Mouse (Mus musculus): Measurements from ENCODE around the gene Scyl2. TPM values are rescaled to one million over a fixed set of nuclear protein-coding genes. Genes with fewer than 3 reads are reported as not detected.
"Not testable (repeated sequence)": the region's sequence is repeated elsewhere in the genome, so short reads cannot be mapped to it uniquely, and the experiment has no call there.

Gene Scyl2
- polyA plus RNA-seq, 1 experiment: 21.3 TPM

DNA sequence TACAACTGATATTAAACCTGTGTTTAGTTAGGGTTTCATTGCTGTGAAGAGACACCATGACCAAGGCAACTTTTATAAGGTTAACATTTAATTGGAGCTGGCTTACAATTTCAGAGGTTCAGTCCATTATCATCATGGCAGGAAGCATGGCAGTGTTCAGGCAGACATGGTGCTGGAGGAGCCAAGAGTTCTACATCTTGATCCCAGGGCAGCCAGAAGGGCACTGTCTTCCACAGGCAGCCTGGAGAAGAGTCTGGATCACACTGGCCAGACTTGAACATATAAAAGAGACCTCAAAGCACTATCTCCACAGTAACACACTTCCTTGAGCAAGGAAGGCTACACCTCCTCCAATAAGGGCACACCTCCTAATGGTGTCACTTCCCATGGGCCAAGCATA, 34.2 kb upstream of the Scyl2 start:
- H3K27me3 ChIP-seq (replicated peaks; ENCODE audit: control insufficient read depth, insufficient read depth, low read length): no peaks in the 10 kb centered on the region
- H3K27ac ChIP-seq (ENCODE audit: insufficient read depth, low read depth, low read length): peak overlapping the region; percentile 99
- H3K4me3 ChIP-seq (ENCODE audit: insufficient read depth, low read depth, low read length): no peak overlapping the region
- peak; percentile 38 for DNase-seq
- H3K4me1 ChIP-seq (ENCODE audit: control insufficient read depth, insufficient read depth, low read length): peaks cover 16% of the 10 kb centered on the region
- H3K36me3 ChIP-seq (ENCODE audit: control insufficient read depth, insufficient read depth, low read length): peaks cover 3% of the 10 kb centered on the region
- no peak for TF ChIP-seq CTCF (conservative IDR thresholded peaks at IDR 0.05; ENCODE audit: insufficient read depth, insufficient read length, low read depth, low read length)
- TF ChIP-seq POLR2A (IDR thresholded peaks at IDR 0.05; ENCODE audit: low read depth, low read length): no peak

DNA sequence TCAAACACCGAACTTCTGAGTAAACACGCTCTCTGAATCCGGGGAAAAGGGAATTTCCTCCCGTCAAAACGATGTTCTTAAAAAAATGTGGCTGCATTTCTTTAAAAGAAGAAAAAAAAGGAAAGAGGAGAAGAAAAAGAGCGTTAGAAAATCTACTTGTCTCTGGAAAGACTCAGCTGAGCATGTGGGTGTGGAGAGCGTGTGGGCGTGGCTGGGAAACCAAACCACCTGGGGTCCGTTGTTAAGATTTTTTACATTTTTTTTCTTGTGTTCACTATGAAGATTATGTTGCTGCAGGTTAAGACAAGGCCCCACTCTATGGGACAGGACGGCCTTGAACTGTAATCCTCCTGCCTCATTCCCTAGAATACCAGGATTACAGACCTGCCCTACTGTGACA, 28.8 kb upstream of the Scyl2 start:
- no peak for DNase-seq
- no peaks in the 10 kb centered on the region for H3K4me1 ChIP-seq (ENCODE audit: control insufficient read depth, insufficient read depth, low read length)
- peaks cover 8% of the 10 kb centered on the region for H3K36me3 ChIP-seq (ENCODE audit: control insufficient read depth, insufficient read depth, low read length)
- no peak overlapping the region for H3K4me3 ChIP-seq (ENCODE audit: insufficient read depth, low read depth, low read length)
- WGBS: 86% methylated on average over 10 of the region's 10 CpGs
- no peak overlapping the region for H3K27ac ChIP-seq (ENCODE audit: insufficient read depth, low read depth, low read length)
- no peaks in the 10 kb centered on the region for H3K27me3 ChIP-seq (replicated peaks; ENCODE audit: control insufficient read depth, insufficient read depth, low read length)
- TF ChIP-seq CTCF (conservative IDR thresholded peaks at IDR 0.05; ENCODE audit: insufficient read depth, insufficient read length, low read depth, low read length) (no peak), POLR2A (IDR thresholded peaks at IDR 0.05; ENCODE audit: low read depth, low read length) (no peak)

DNA sequence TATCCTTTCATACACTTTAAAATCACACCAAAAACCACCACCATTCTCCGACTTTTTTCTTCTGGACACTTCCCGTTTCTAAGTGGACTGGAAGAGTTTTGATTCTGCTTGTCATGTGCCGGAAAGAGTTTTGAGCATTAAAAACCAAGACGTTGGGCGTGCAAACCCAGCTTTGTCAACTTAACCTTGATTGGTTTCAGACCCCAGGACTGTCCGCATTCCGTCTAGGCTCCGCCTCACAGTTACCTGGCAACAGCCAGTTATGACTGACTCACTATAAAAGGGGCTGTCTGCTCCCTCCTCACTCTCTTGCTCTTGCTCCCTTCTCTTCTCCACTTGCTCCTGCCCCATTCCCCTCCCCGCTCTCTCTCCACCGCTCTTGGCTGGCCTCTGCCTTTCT, 22.6 kb upstream of the Scyl2 start:
- no peak for DNase-seq
- Histone ChIP-seq H3K4me3 (ENCODE audit: insufficient read depth, low read depth, low read length) (0 out of 2 replicates have a peak overlapping the region, but pooled peaks have one; percentile 25), H3K27ac (ENCODE audit: insufficient read depth, low read depth, low read length) (no peak overlapping the region), H3K36me3 (ENCODE audit: control insufficient read depth, insufficient read depth, low read length) (no peaks in the 10 kb centered on the region; the same call in 1 of the 2 replicates), H3K27me3 (replicated peaks; ENCODE audit: control insufficient read depth, insufficient read depth, low read length) (no peaks in the 10 kb centered on the region), H3K4me1 (ENCODE audit: control insufficient read depth, insufficient read depth, low read length) (peaks cover 3% of the 10 kb centered on the region; the same call in 1 of the 2 replicates)
- TF ChIP-seq POLR2A (IDR thresholded peaks at IDR 0.05; ENCODE audit: low read depth, low read length): no peak
- TF ChIP-seq CTCF (conservative IDR thresholded peaks at IDR 0.05; ENCODE audit: insufficient read depth, insufficient read length, low read depth, low read length): no peak
- WGBS: 35% methylated on average over 10 of the region's 10 CpGs

DNA sequence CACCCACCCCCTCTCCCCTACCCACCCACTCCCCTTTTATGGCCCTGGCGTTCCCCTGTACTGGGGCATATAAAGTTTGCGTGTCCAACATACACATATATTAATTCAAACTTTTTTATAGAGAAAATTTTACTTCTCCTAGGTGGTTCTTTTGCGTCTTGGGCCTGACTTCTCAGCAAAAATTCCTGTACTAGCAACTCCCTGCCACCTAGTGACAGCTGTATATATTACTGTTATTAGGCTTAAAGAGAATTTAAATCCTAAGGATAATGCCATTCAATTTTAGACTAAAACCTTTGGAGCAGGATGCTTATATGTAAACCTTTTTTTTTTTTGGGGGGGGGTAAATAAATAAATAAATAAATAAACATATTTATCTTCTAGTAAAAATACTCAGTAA, 21.3 kb upstream of the Scyl2 start:
- Histone ChIP-seq H3K4me1 (ENCODE audit: control insufficient read depth, insufficient read depth, low read length) (peaks cover 3% of the 10 kb centered on the region; the same call in 1 of the 2 replicates), H3K27ac (ENCODE audit: insufficient read depth, low read depth, low read length) (no peak overlapping the region), H3K4me3 (ENCODE audit: insufficient read depth, low read depth, low read length) (no peak overlapping the region), H3K36me3 (ENCODE audit: control insufficient read depth, insufficient read depth, low read length) (no peaks in the 10 kb centered on the region), H3K27me3 (replicated peaks; ENCODE audit: control insufficient read depth, insufficient read depth, low read length) (no peaks in the 10 kb centered on the region)
- DNase-seq: no peak
- TF ChIP-seq CTCF (conservative IDR thresholded peaks at IDR 0.05; ENCODE audit: insufficient read depth, insufficient read length, low read depth, low read length) (no peak), POLR2A (IDR thresholded peaks at IDR 0.05; ENCODE audit: low read depth, low read length) (no peak)
- 75% methylated on average over 3 of the region's 3 CpGs for WGBS

DNA sequence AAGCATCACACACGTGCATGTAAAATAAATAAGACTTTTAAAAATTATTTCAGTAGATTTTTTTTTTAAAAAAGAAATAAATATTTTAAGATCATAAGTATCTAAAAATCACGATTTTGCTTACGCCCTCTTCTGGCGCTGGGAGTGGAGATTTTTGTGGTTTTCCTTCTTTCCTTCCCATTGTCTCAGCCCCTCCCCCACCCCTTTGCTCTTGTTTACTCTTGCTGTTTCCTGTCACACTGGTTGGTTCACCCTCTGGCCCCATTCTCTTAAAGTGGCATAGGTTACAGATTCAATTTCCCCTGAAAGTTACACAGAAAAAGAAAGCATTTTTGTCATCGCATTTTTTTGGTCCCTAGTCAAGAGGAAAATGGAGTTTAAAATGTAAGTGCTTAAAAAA, 17.0 kb upstream of the Scyl2 start:
- H3K4me3 ChIP-seq (ENCODE audit: insufficient read depth, low read depth, low read length): no peak overlapping the region
- H3K27me3 ChIP-seq (replicated peaks; ENCODE audit: control insufficient read depth, insufficient read depth, low read length): no peaks in the 10 kb centered on the region
- WGBS: 45% methylated on average over 5 of the region's 5 CpGs
- H3K27ac ChIP-seq (ENCODE audit: insufficient read depth, low read depth, low read length): no peak overlapping the region
- no peaks in the 10 kb centered on the region for H3K36me3 ChIP-seq (ENCODE audit: control insufficient read depth, insufficient read depth, low read length)
- peak; percentile 8 for DNase-seq
- TF ChIP-seq CTCF (conservative IDR thresholded peaks at IDR 0.05; ENCODE audit: insufficient read depth, insufficient read length, low read depth, low read length) (no peak), POLR2A (IDR thresholded peaks at IDR 0.05; ENCODE audit: low read depth, low read length) (no peak)
- no peaks in the 10 kb centered on the region for H3K4me1 ChIP-seq (ENCODE audit: control insufficient read depth, insufficient read depth, low read length)

DNA sequence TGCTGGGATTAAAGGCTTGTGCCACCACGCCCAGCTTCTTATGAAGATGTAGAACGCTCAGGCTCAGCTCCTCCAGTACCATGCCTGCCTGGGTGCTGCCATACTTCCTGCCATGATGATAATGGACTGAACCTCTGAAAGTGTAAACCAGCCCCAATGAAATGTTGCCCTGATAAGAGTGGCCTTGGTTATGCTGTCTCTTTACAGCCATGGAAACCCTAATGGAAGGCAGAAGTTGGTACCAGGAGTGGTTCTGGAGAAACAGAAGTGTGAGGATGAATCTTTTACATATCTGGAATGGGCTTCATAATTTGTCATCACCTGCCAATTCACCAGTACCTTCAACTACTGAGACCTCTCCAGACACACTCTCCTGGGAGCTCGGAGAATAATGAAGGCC, 11.9 kb upstream of the Scyl2 start:
- H3K27me3 ChIP-seq (replicated peaks; ENCODE audit: control insufficient read depth, insufficient read depth, low read length): no peaks in the 10 kb centered on the region
- WGBS: 95% methylated on average over 3 of the region's 3 CpGs
- no peak overlapping the region for H3K27ac ChIP-seq (ENCODE audit: insufficient read depth, low read depth, low read length)
- no peak for DNase-seq
- TF ChIP-seq POLR2A (IDR thresholded peaks at IDR 0.05; ENCODE audit: low read depth, low read length) (no peak), CTCF (conservative IDR thresholded peaks at IDR 0.05; ENCODE audit: insufficient read depth, insufficient read length, low read depth, low read length) (no peak)
- H3K36me3 ChIP-seq (ENCODE audit: control insufficient read depth, insufficient read depth, low read length): no peaks in the 10 kb centered on the region
- H3K4me3 ChIP-seq (ENCODE audit: insufficient read depth, low read depth, low read length): no peak overlapping the region
- no peaks in the 10 kb centered on the region for H3K4me1 ChIP-seq (ENCODE audit: control insufficient read depth, insufficient read depth, low read length)

DNA sequence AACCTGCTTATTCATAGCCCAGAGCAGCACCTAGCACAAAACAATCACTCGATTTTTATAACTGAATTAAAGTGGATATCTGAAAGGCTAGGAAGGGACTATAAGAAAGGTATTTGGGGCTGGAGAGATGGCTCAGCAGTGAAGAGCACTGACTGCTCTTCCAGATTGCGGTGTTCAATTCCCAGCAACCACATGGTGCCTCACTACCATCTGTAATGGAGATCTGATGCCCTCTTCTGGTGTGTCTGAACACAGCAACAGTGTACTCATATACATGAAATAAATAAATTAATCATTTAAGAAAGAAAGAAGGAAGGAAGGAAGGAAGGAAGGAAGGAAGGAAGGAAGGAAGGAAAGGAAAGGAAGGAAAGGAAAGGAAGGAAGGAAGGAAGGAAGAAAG, 10.2 kb upstream of the Scyl2 start:
- DNase-seq: peak; percentile 24
- WGBS: 77% methylated on average over 2 of the region's 2 CpGs
- H3K27me3 ChIP-seq (replicated peaks; ENCODE audit: control insufficient read depth, insufficient read depth, low read length); H3K36me3 ChIP-seq (ENCODE audit: control insufficient read depth, insufficient read depth, low read length); H3K4me1 ChIP-seq (ENCODE audit: control insufficient read depth, insufficient read depth, low read length); H3K27ac ChIP-seq (ENCODE audit: insufficient read depth, low read depth, low read length); H3K4me3 ChIP-seq (ENCODE audit: insufficient read depth, low read depth, low read length): not testable (repeated sequence)
- TF ChIP-seq CTCF (conservative IDR thresholded peaks at IDR 0.05; ENCODE audit: insufficient read depth, insufficient read length, low read depth, low read length): peak; percentile 25; the same call in 1 of the 2 replicates

Measured in kidney, adult 2 months (tissue).